ENCODE assay signal across 13 mouse cellular contexts in genomic region chr10:92164648-92164960, GRCm38 (mm10).
DNase-seq lines count a peak whose midpoint lies in the region; ATAC-seq lines count a peak whose summit lies in the region.
"Had no signal": no experiment of that assay in that cellular context is flagged by ENCODE, and none has a peak within 500 bp of the region (broad histone marks: within the 10 kb centered on the region; RNA-seq: fewer than 3 reads in every experiment).

No protein-coding gene starts in this region.

- peaks cover 8% of the 10 kb centered on the region; the same call in 1 of the 2 replicates for H3K27me3 ChIP-seq in heart, embryonic 11.5 days (ENCODE audit: control insufficient read depth, insufficient read depth, low read length)
- H3K27me3 ChIP-seq in embryonic facial prominence, embryonic 11.5 days (ENCODE audit: control insufficient read depth, insufficient read depth, low read length), result no peaks in the 10 kb centered on the region
- peaks cover 5% of the 10 kb centered on the region; the same call in 1 of the 2 replicates for H3K27me3 ChIP-seq in hindbrain, embryonic 12.5 days
- H3K27me3 ChIP-seq in midbrain, embryonic 15.5 days (replicated peaks), result no peaks in the 10 kb centered on the region
- no peaks in the 10 kb centered on the region; the same call in 1 of the 2 replicates for H3K27me3 ChIP-seq in intestine, embryonic 15.5 days (replicated peaks)

- no peaks in the 10 kb centered on the region for H3K4me1 ChIP-seq in heart, embryonic 11.5 days (ENCODE audit: control insufficient read depth, insufficient read depth, low read length)
- no peaks in the 10 kb centered on the region for H3K4me1 ChIP-seq in embryonic facial prominence, embryonic 11.5 days (ENCODE audit: control insufficient read depth, insufficient read depth, low read length)
- H3K4me1 ChIP-seq in hindbrain, embryonic 12.5 days, result no peaks in the 10 kb centered on the region
- H3K4me1 ChIP-seq in midbrain, embryonic 15.5 days, result peaks cover 17% of the 10 kb centered on the region
- no peaks in the 10 kb centered on the region for H3K4me1 ChIP-seq in intestine, embryonic 15.5 days (replicated peaks)
- H3K4me1 ChIP-seq: liver, embryonic 12.5 days had no signal

- no peak overlapping the region for H3K4me3 ChIP-seq in heart, embryonic 11.5 days (ENCODE audit: low read depth, low read length)
- peak overlapping the region; percentile 12 for H3K4me3 ChIP-seq in embryonic facial prominence, embryonic 11.5 days (ENCODE audit: low read depth, low read length)
- peak overlapping the region; percentile 61 for H3K4me3 ChIP-seq in hindbrain, embryonic 12.5 days
- peak overlapping the region; percentile 69 for H3K4me3 ChIP-seq in midbrain, embryonic 15.5 days
- no peak overlapping the region for H3K4me3 ChIP-seq in intestine, embryonic 15.5 days (replicated peaks)
- H3K4me3 ChIP-seq: embryonic facial prominence, embryonic 15.5 days; liver, embryonic 12.5 days had no signal

- H3K27ac ChIP-seq in heart, embryonic 11.5 days (ENCODE audit: low read depth, low read length), result no peak overlapping the region
- H3K27ac ChIP-seq in embryonic facial prominence, embryonic 11.5 days (replicated peaks; ENCODE audit: low read depth, low read length), result no peak overlapping the region
- peak overlapping the region; percentile 96 for H3K27ac ChIP-seq in hindbrain, embryonic 12.5 days
- peak overlapping the region; percentile 95 for H3K27ac ChIP-seq in midbrain, embryonic 15.5 days
- no peak overlapping the region for H3K27ac ChIP-seq in intestine, embryonic 15.5 days
- H3K27ac ChIP-seq: embryonic facial prominence, embryonic 15.5 days; liver, embryonic 12.5 days had no signal

- intact Hi-C loops in heart, postnatal 36 days (cut with DNase I), result no loop called here

- H3K4me2 ChIP-seq in heart, embryonic 11.5 days, result peak overlapping the region; percentile 35
- no peak overlapping the region for H3K4me2 ChIP-seq in embryonic facial prominence, embryonic 11.5 days (ENCODE audit: low read depth, low read length)
- H3K4me2 ChIP-seq in hindbrain, embryonic 12.5 days (replicated peaks), result peak overlapping the region; percentile 60
- H3K4me2 ChIP-seq in midbrain, embryonic 15.5 days, result peak overlapping the region; percentile 60
- no peak overlapping the region for H3K4me2 ChIP-seq in intestine, embryonic 15.5 days (replicated peaks)
- H3K4me2 ChIP-seq: embryonic facial prominence, embryonic 15.5 days; liver, embryonic 12.5 days had no signal

- no peak for ATAC-seq in heart, embryonic 11.5 days (replicated peaks; ENCODE audit: insufficient number of reproducible peaks, low FRiP score, low TSS enrichment)
- no peak for ATAC-seq in embryonic facial prominence, embryonic 11.5 days (replicated peaks; ENCODE audit: insufficient number of reproducible peaks, low FRiP score, low TSS enrichment, low read depth)
- peak; percentile 35; the same call in 1 of the 2 replicates for ATAC-seq in hindbrain, embryonic 12.5 days (ENCODE audit: low FRiP score)
- ATAC-seq in midbrain, embryonic 15.5 days (replicated peaks), result peak; percentile 46
- no peak for ATAC-seq in intestine, embryonic 15.5 days
- ATAC-seq: liver, embryonic 12.5 days had no signal

- H3K9me3 ChIP-seq in heart, embryonic 11.5 days (replicated peaks; ENCODE audit: control insufficient read depth, low read length), result no peaks in the 10 kb centered on the region
- H3K9me3 ChIP-seq in embryonic facial prominence, embryonic 11.5 days (replicated peaks; ENCODE audit: control insufficient read depth, low read length), result no peaks in the 10 kb centered on the region
- no peaks in the 10 kb centered on the region for H3K9me3 ChIP-seq in hindbrain, embryonic 12.5 days (replicated peaks)
- no peaks in the 10 kb centered on the region for H3K9me3 ChIP-seq in midbrain, embryonic 15.5 days
- no peaks in the 10 kb centered on the region for H3K9me3 ChIP-seq in intestine, embryonic 15.5 days
- H3K9me3 ChIP-seq: embryonic facial prominence, embryonic 15.5 days; liver, embryonic 12.5 days had no signal

- no peak for DNase-seq in heart, postnatal 36 days
- DNase-seq in embryonic facial prominence, embryonic 11.5 days (ENCODE audit: low spot score), result no peak
- DNase-seq in left cerebral cortex, adult 18-20 months (ENCODE audit: low spot score in 2 of 2), result no peak
- no peak for DNase-seq in urinary bladder, postnatal 10 days (ENCODE audit: low spot score)
- DNase-seq: kidney, postnatal 25 days; lung, postnatal 4 days; thymus, postnatal 36 days had no signal

- no peaks in the 10 kb centered on the region for H3K36me3 ChIP-seq in heart, embryonic 11.5 days (ENCODE audit: control insufficient read depth, insufficient read depth, low read length)
- H3K36me3 ChIP-seq in embryonic facial prominence, embryonic 11.5 days (replicated peaks; ENCODE audit: control insufficient read depth, insufficient read depth, low read depth, low read length), result no peaks in the 10 kb centered on the region
- H3K36me3 ChIP-seq in hindbrain, embryonic 12.5 days, result no peaks in the 10 kb centered on the region
- no peaks in the 10 kb centered on the region for H3K36me3 ChIP-seq in midbrain, embryonic 15.5 days (replicated peaks)
- H3K36me3 ChIP-seq in intestine, embryonic 15.5 days, result no peaks in the 10 kb centered on the region
- H3K36me3 ChIP-seq: embryonic facial prominence, embryonic 15.5 days; liver, embryonic 12.5 days had no signal

- no peak overlapping the region for H3K9ac ChIP-seq in heart, embryonic 11.5 days (ENCODE audit: low read depth, low read length)
- no peak overlapping the region for H3K9ac ChIP-seq in embryonic facial prominence, embryonic 11.5 days (replicated peaks; ENCODE audit: low read length)
- peak overlapping the region; percentile 82 for H3K9ac ChIP-seq in hindbrain, embryonic 12.5 days
- peak overlapping the region; percentile 76 for H3K9ac ChIP-seq in midbrain, embryonic 15.5 days
- H3K9ac ChIP-seq in intestine, embryonic 15.5 days, result no peak overlapping the region
- H3K9ac ChIP-seq: embryonic facial prominence, embryonic 15.5 days; liver, embryonic 12.5 days had no signal

- 53% methylated on average over 3 of the region's 3 CpGs for WGBS in heart, embryonic 11.5 days (ENCODE audit: insufficient replicate concordance)
- 41% methylated on average over 3 of the region's 3 CpGs for WGBS in embryonic facial prominence, embryonic 11.5 days
- 15% methylated on average over 3 of the region's 3 CpGs for WGBS in hindbrain, embryonic 12.5 days
- 13% methylated on average over 3 of the region's 3 CpGs for WGBS in midbrain, embryonic 15.5 days
- WGBS in intestine, embryonic 15.5 days, result 35% methylated on average over 3 of the region's 3 CpGs

Comparison
In these comparisons a context has a peak if more than half of its experiments do, and no peak if none do; other contexts are left out.
1. ATAC-seq: peak in hindbrain, embryonic 12.5 days (single experiment) and midbrain, embryonic 15.5 days (single experiment); none in heart, embryonic 11.5 days (single experiment), embryonic facial prominence, embryonic 11.5 days (single experiment) and intestine, embryonic 15.5 days (single experiment).
2. H3K27ac ChIP-seq: peak in hindbrain, embryonic 12.5 days (single experiment) and midbrain, embryonic 15.5 days (single experiment); none in heart, embryonic 11.5 days (single experiment), embryonic facial prominence, embryonic 11.5 days (single experiment) and intestine, embryonic 15.5 days (single experiment).
3. H3K4me2 ChIP-seq: peak in heart, embryonic 11.5 days (single experiment), hindbrain, embryonic 12.5 days (single experiment) and midbrain, embryonic 15.5 days (single experiment); none in embryonic facial prominence, embryonic 11.5 days (single experiment) and intestine, embryonic 15.5 days (single experiment).
4. H3K4me3 ChIP-seq: peak in embryonic facial prominence, embryonic 11.5 days (single experiment), hindbrain, embryonic 12.5 days (single experiment) and midbrain, embryonic 15.5 days (single experiment); none in heart, embryonic 11.5 days (single experiment) and intestine, embryonic 15.5 days (single experiment).
5. H3K9ac ChIP-seq: peak in hindbrain, embryonic 12.5 days (single experiment) and midbrain, embryonic 15.5 days (single experiment); none in heart, embryonic 11.5 days (single experiment), embryonic facial prominence, embryonic 11.5 days (single experiment) and intestine, embryonic 15.5 days (single experiment).